Mouse (Mus musculus) olfactory bulb, adult 2 months (tissue): ENCODE measurements around the gene Art1.

Experiments used
- CTCF ChIP-seq: fragments of 200-500 bp; IDR thresholded peaks from 2 replicates; pipeline ENCODE4 v1.5.1; 2012; ENCODE audit warnings: low read depth, mild to moderate bottlenecking, low read length, moderate library complexity; ENCODE audit not compliant: insufficient read depth
- POLR2A ChIP-seq: fragments of 200-500 bp; IDR thresholded peaks from 2 replicates; pipeline ENCODE4 v1.6.1; 2012; ENCODE audit warnings: mild to moderate bottlenecking, low read depth, low read length, moderate library complexity; ENCODE audit not compliant: insufficient read depth

DNA sequence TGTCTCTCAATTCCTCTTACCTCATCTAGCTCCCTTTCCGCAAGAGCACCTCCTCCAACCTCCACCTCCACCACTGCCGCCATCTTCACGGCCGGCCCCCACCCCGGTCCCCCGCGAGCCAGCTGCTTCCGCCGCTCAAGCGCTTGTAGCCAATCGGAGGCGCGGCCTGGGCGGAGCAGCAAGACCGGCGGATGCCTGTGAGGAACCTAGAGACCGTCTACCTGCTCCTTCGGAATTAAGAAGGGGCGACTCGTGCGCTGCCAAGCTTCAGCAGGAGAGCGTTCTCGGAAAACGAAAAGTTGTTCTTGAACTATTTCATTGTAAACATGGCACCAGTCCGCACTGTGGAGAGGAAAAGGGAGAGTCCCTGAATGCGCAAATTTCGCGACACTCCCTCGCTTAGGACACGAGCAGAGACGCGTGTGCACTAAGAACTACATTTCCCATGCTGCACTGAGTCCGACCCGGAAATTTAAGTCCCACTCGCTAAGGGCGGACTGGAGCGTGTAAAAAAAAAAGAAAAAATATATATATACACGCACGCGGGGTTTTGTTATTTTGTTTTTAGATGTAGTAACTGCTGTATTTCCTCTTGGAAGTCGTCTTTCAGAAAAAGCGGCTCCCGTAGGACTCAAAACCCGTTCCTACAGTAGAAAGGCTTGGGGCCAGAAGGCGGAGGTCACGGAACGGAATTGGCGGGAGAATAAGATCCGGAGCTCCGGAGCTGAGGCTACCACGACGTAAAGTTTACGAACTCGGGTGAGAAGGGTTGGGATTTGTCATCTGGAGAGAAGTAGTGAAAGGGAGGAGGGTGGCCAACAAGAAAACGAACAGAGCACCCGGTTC lies 36.3 kb upstream of the Art1 start, which contains the start of the genes Rnf121, Xndc1 and Xntrpc:
- peak; percentile 80; the same call in 1 of the 2 replicates for TF ChIP-seq POLR2A
- TF ChIP-seq CTCF = no peak
